Mouse (Mus musculus) embryo, embryonic 11 days (tissue): ENCODE measurements around the gene Krt19.

Experiments
- DNase-seq: peaks from one replicate; pipeline ENCODE4 v3.0.0-alpha.2; 2015

The Krt19 gene

DNA sequence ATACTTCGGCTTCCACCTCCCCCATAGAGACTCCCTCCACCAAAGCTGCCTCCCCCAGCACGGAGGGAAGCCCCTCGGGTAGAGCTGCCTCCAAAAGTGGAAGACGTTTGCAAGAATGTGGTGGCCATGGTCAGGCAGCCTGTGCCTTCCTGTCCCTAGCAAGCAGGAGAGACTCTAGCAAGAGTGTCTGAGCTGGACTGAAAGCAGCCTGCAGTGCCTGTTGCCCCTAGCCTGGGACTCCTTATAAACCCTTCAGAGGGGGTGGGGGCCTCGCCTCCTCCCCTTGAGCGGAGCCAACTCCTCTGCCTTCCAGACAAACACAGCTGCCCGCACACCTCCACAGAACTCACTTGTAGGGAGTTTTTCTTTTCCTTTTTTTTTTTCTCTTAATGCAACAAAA, 12.7 kb downstream of the Krt19 start, which contains the start of gene Krt15:
TSS of gene Krt15 (minus strand) at position 198 of the 400 bp plus-strand sequence.
- no peak for DNase-seq

DNA sequence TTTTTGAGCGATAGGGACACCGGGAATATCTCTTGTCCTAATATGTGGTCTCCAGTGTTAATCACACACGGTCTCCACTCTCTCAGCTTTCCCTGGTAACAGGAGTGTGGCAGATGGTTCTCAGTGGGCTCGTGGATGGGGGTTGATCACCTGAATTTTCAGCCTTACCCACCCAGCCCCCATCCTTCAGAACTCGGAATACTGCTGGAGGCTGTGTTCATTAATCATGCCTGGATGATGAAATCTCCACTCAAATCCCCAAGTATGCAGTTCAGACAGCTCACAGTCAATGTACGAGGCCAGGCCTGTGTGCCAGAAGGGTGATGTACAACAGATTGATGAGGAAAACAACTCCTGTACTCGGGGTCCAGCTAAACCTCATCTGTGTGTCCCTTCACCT, 23.6 kb downstream of the Krt19 start:
- no peak for DNase-seq

DNA sequence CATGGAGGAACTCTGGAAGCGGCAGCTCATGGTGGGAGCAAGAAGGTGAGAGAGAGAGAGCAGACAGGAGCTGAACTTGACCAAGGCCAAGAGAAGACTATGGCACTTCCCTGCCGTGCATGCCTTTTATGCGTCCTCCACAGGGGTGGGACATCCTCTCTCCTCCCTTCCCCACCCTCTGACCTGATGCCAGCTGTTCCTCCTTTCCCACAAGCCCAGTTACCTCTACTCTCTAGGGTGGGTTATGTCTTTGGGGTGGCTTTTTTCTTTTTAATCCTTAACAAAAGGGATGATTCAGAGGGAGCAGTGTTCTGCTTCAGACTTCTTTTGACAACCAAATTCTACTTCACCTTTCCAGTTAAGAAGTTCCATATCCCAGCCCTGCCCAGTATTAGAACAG, 27.0 kb downstream of the Krt19 start, which contains the start of gene Krt13:
TSS of gene Krt13 (minus strand) at position 101 of the 400 bp plus-strand sequence.
- DNase-seq: no peak

DNA sequence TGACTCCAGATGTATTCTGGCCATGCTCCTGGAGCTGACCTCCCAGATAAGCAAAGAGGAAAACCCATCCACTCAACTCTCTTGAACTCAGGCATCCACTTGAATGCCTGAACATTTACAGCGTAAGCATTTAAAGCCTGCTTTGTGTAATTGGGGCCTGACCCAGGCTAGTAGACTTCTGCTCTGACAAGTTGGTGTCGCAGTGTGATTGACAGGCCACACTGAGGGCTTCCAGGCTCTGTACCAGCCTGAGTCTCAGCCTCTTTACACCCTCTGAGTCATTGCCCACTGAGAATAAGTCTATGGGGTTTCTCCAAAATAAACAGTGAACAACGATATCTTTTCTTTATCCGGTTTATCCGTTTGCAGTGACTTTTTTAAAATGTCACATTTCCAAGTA, 28.1 kb downstream of the Krt19 start:
- DNase-seq: no peak

DNA sequence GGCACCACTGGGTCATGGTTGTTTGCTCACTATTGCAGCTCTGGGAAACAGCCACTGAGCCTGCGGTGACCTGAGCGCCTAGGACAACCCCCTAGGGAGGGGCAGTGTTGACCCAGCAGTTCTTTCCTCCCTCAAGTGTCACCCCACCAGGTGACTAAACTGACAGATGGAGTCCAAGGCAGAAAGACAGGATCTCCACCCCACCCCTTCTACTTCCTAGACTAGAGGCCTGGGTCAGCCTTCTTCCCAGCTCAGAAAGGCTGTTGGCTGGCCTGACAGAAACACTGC, 34.8 kb downstream of the Krt19 start:
- no peak for DNase-seq

DNA sequence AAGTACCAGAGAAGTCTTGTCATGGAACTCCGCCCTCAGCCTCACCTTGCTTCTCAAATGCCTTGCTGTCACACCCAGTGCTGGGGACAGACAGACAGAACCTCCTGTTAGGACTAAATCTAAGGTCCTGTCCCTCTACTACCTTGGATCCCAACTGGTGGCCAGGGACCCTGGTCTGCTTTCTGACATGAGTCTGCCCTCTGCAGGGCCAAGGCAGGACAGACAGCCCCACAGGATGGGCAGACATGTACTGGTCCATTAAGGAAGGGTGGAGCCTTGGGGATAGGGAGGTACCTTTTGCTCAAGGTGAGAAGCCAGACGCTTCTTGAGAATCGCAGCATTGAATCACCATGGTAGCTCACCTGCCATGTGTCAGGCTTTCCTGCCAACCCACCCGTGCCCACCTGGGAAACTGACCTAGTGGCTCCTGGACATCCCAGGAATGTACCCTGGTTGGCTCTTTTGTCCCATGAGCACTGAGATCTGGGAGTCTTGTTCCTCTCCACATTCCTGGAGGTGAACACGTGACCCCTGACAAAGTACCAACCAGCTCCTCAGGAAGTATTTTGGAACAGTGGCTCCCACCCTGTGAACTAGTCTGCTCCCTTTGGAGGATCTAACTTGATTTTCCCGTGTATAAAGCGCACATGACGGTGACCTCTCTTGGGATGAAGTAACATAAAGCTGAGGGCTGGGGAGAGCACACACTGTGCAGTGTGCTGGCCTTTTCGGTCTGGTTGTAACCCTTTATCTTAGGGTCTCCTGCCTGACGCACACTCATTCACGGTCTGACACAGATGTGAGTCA, 35.3 kb downstream of the Krt19 start:
- no peak for DNase-seq

DNA sequence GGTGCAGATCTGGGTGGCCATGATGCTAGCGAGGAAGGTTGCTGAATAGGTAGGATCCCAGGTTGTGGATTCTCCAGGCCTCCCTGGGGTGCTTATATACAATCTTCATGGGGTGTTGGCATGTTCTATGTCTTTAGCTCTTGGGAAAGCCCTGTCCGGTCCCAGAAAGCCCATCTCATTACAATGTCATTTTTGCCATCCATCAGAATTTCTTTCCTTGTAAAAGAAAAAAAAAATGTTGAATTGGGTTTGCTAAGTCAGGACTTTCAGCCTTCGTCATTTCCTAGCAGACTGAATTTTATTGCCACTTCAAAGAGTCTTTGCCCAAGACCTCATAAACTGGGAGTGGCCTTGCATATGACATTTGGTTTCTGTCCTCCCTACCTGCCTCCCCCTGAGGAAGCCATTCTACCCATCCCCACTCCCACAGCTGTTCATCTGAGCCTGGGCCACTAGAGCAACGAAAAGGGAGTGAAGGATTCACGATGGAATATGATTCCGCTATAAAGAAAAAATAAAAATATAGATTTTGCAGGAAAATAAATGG, 42.8 kb downstream of the Krt19 start, which contains the start of gene Krt36:
TSS of gene Krt36 (minus strand) at position 51 of the 547 bp plus-strand sequence.
- no peak for DNase-seq

DNA sequence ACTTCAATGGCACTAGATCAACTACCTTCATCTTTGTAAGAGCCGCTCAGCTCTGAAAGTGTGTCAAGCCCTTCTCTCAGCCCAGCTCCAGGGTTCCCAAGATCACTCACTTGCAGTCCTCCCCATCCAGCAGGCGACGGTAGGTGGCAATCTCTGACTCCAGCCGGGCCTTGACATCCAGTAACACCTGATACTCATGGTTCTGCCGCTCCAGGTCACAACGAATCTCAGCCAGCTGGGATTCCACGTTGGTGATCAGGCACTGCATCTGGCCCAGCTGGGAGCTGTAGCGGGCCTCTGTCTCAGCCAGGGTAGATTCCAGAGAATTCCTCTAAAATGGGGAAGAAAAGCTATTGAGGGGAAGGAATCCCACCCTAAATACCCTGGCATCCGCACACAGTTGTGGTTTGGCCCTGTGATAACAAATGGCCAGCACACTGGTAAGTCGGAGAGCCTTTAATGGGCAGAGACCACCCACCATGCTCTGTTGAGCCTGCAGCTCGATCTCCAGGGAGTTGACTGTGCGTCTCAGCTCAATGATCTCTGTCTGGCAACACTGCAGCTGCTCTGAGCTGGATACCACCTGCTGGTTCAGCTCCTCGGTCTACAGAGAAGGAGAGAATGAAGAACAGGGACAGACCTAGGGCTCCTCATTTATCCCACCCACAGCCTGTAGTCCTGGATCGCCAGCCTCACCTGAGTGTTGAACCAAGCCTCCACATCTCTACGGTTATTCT, 45.6 kb downstream of the Krt19 start:
- no peak for DNase-seq

DNA sequence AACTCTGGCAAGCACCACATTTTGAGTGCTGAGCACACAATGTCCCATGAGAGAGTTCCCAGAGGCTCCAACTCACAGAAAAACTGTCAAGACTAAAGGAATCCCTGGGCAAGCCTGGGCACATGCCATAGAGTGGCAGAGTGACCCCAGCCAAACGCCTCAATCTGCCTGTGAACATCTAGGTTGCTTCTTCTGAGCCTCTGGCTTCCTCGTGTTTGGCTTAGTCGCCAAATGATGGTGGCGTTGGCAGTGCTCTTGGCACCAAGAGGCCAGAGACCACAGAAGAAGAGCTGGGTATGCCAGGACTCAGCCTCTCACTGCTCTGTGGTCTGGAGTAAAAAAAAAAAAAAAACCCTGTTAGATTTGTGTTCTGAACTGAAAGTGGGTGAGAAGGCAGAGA, 48.1 kb downstream of the Krt19 start:
- no peak for DNase-seq

DNA sequence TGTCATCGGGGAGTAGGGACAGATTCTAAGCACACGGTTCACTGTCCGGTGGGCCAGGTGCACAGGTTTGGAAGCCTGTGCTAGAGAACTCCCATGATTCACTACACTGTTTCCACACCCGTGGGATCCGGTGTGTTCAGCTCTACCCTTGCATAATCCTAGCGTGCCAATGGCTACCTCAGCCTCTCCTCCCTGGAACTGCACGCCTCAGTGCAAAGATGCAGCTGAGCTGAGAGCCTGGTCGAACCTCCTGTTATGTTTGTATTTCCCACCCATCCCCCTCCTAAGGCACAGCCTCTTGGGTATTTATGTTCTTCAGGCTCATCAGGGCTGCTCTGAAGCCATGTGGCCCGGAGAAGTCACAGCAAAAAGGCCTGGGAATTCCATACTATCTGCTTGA, 50.6 kb downstream of the Krt19 start:
- peak; percentile 24 for DNase-seq

DNA sequence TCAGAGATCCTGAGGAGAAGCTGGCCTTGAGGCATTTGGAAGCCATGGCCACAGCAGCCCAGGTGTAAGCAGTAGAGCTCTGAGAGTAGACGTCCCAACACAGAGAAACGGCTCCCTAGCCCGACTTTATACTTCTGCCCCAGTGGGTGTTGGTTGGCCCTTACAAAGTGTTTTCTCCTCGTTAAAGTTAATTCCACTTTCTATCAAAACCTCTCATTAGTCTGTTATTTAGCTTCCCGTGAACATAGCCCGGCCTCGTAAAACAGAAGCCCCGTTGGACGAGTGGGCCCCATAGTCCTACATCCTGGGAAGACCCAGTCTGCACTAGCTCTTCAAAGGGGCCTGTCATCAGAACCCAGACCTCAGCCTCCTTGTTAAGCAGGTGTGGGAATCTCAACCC, 52.3 kb downstream of the Krt19 start, which contains the start of gene Krt35:
TSS of gene Krt35 (minus strand) at position 101 of the 400 bp plus-strand sequence.
- DNase-seq: no peak
